8 mouse cellular contexts compared by ENCODE assay signal in the genomic region with DNA sequence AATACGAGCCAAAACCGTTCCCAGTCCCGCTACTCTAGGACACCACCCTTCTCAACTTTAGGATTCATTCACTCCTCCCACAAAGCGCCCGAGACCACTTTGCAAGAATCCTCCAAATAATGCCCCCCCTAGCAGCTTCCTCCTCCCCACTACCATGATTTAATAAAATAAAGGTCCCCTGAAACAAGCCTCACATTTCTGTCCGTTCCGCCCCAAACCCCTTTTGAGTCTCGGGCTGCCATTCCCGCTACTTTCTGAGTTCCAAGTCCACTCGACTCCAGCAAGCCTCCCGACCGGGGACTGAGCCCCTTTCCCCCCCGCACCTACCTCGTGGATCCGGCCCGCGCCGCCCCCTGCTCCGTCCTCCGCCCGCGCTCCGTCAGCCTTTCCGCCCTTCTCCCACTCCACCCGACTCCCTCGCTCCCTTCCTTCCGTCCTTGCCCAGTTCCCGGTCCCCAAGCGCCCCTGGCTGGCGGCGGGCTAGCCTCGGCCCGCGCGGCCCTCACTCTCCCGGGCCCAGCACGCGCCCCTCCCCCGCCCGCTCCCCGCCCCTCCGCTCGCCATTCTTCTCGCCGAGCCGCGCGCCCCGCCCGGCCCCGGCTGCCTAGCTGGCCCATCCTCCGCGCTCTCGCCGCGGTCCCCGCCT. TPM values are rescaled to one million over a fixed set of nuclear protein-coding genes. Genes with fewer than 3 reads are reported as not detected.
A peak's percentile ranks its signal among the peaks of the same experiment; 100 is the strongest.
DNase-seq lines count a peak whose midpoint lies in the region; ATAC-seq and TF ChIP-seq lines count a peak whose summit lies in the region.

No protein-coding gene starts in this region.

- peak overlapping the region; percentile 84 for H3K4me2 ChIP-seq in forebrain, embryonic 15.5 days (replicated peaks)
- peak overlapping the region; percentile 80 for H3K4me2 ChIP-seq in limb, embryonic 12.5 days
- H3K4me2 ChIP-seq in midbrain, embryonic 13.5 days (replicated peaks): peak overlapping the region; percentile 81

- H3K9ac ChIP-seq in forebrain, embryonic 15.5 days (replicated peaks): peak overlapping the region; percentile 97
- H3K9ac ChIP-seq in limb, embryonic 12.5 days (replicated peaks): peak overlapping the region; percentile 98
- peak overlapping the region; percentile 93 for H3K9ac ChIP-seq in midbrain, embryonic 13.5 days (replicated peaks)

- H3K4me3 ChIP-seq in thymus, adult 2 months (ENCODE audit: control insufficient read depth, insufficient read depth, low read length): peak overlapping the region; percentile 67
- peak overlapping the region; percentile 99 for H3K4me3 ChIP-seq in forebrain, embryonic 15.5 days
- peak overlapping the region; percentile 92 for H3K4me3 ChIP-seq in limb, embryonic 12.5 days (replicated peaks)
- peak overlapping the region; percentile 92 for H3K4me3 ChIP-seq in midbrain, embryonic 13.5 days (replicated peaks)

- ATAC-seq in cerebellum, adult (ENCODE audit: insufficient number of reproducible peaks, low FRiP score, low TSS enrichment): peak; percentile 56
- peak; percentile 88 for ATAC-seq in forebrain, embryonic 15.5 days (replicated peaks)
- ATAC-seq in limb, embryonic 12.5 days (ENCODE audit: insufficient number of reproducible peaks, insufficient read depth, low FRiP score, low TSS enrichment, low read depth): peak; percentile 76
- ATAC-seq in midbrain, embryonic 13.5 days: peak; percentile 86

- H3K27ac ChIP-seq in thymus, adult 2 months (ENCODE audit: control insufficient read depth, insufficient read depth, low read length): peak overlapping the region; percentile 57
- peak overlapping the region; percentile 94 for H3K27ac ChIP-seq in forebrain, embryonic 15.5 days (replicated peaks)
- H3K27ac ChIP-seq in limb, embryonic 12.5 days: peak overlapping the region; percentile 96
- H3K27ac ChIP-seq in midbrain, embryonic 13.5 days: peak overlapping the region; percentile 94

- no peak for DNase-seq in cerebellum, adult 9-10 months
- DNase-seq in thymus, adult 2 months: no peak
- no peak for DNase-seq in thymus, postnatal 25 days
- no peak for DNase-seq in urinary bladder, postnatal 14 days (ENCODE audit: low spot score)

- TF ChIP-seq POLR2A in thymus, adult 2 months (IDR thresholded peaks at IDR 0.05; ENCODE audit: control insufficient read depth, extremely low read depth, insufficient read depth, low read length, poor library complexity): no peak

- 1% methylated on average over 51 of the region's 57 CpGs for WGBS in thymus, adult 2 months
- 2% methylated on average over 55 of the region's 57 CpGs for WGBS in forebrain, embryonic 15.5 days
- WGBS in limb, embryonic 12.5 days: 1% methylated on average over 57 of the region's 57 CpGs
- under 1% methylated on average over 41 of the region's 57 CpGs for WGBS in midbrain, embryonic 13.5 days

- peaks cover 6% of the 10 kb centered on the region for H3K4me1 ChIP-seq in thymus, adult 2 months (replicated peaks; ENCODE audit: control insufficient read depth, insufficient read depth, low read length)
- H3K4me1 ChIP-seq in forebrain, embryonic 15.5 days: peaks cover 31% of the 10 kb centered on the region
- peaks cover 24% of the 10 kb centered on the region for H3K4me1 ChIP-seq in limb, embryonic 12.5 days (replicated peaks)
- peaks cover 38% of the 10 kb centered on the region for H3K4me1 ChIP-seq in midbrain, embryonic 13.5 days (replicated peaks)

- no peaks in the 10 kb centered on the region for H3K27me3 ChIP-seq in thymus, adult 2 months (ENCODE audit: control insufficient read depth, insufficient read depth, low read length)
- no peaks in the 10 kb centered on the region for H3K27me3 ChIP-seq in forebrain, embryonic 15.5 days
- H3K27me3 ChIP-seq in limb, embryonic 12.5 days: no peaks in the 10 kb centered on the region
- no peaks in the 10 kb centered on the region for H3K27me3 ChIP-seq in midbrain, embryonic 13.5 days

- TF ChIP-seq CTCF in thymus, adult 2 months (IDR thresholded peaks at IDR 0.05; ENCODE audit: borderline replicate concordance, control insufficient read depth, extremely low read depth, insufficient read depth, low read length, poor library complexity): no peak; the same call in 1 of the 2 replicates

- peaks cover under 1% of the 10 kb centered on the region; the same call in 1 of the 2 replicates for H3K36me3 ChIP-seq in thymus, adult 2 months (ENCODE audit: control insufficient read depth, insufficient read depth, low read length)
- peaks cover 20% of the 10 kb centered on the region for H3K36me3 ChIP-seq in forebrain, embryonic 15.5 days
- H3K36me3 ChIP-seq in limb, embryonic 12.5 days: peaks cover 42% of the 10 kb centered on the region
- H3K36me3 ChIP-seq in midbrain, embryonic 13.5 days: peaks cover 18% of the 10 kb centered on the region

- H3K9me3 ChIP-seq in forebrain, embryonic 15.5 days: no peaks in the 10 kb centered on the region
- H3K9me3 ChIP-seq in limb, embryonic 12.5 days: no peaks in the 10 kb centered on the region
- no peaks in the 10 kb centered on the region for H3K9me3 ChIP-seq in midbrain, embryonic 13.5 days

RNA-seq across cellular contexts. Expression of a gene that starts 0.5 kb away (rescaled TPM):
- polyA plus RNA-seq in thymus, adult 2 months (2012; rRNA removed): 35.8 and 36.6 TPM in 2 replicates
- polyA plus RNA-seq in forebrain, embryonic 15.5 days (2015; fragmentation: Nextera tagmentation; extraction: Ambion mirVana): 49.1 and 49.4 TPM in 2 replicates
- polyA plus RNA-seq in limb, embryonic 12.5 days (2016; fragmentation: Nextera tagmentation; extraction: Ambion mirVana): 67.9 and 74.5 TPM in 2 replicates
- 44.9 and 48.1 TPM in 2 replicates for polyA plus RNA-seq in midbrain, embryonic 13.5 days (2015; fragmentation: Nextera tagmentation; extraction: Ambion mirVana)

RNA-seq across cellular contexts. Expression of a gene that starts 22.9 kb away (rescaled TPM):
- polyA plus RNA-seq in thymus, adult 2 months (2012; rRNA removed): 1.4 and 2.0 TPM in 2 replicates
- polyA plus RNA-seq in forebrain, embryonic 15.5 days (2015; fragmentation: Nextera tagmentation; extraction: Ambion mirVana): 0.89 and 0.95 TPM in 2 replicates
- 0.10 and 0.20 TPM in 2 replicates for polyA plus RNA-seq in limb, embryonic 12.5 days (2016; fragmentation: Nextera tagmentation; extraction: Ambion mirVana)
- 0.97 and 1.3 TPM in 2 replicates for polyA plus RNA-seq in midbrain, embryonic 13.5 days (2015; fragmentation: Nextera tagmentation; extraction: Ambion mirVana)

RNA-seq across cellular contexts. Expression of a gene that starts 42.6 kb away (rescaled TPM):
- 4.5 and 4.6 TPM in 2 replicates for polyA plus RNA-seq in thymus, adult 2 months (2012; rRNA removed)
- 3.7 and 4.3 TPM in 2 replicates for polyA plus RNA-seq in forebrain, embryonic 15.5 days (2015; fragmentation: Nextera tagmentation; extraction: Ambion mirVana)
- polyA plus RNA-seq in limb, embryonic 12.5 days (2016; fragmentation: Nextera tagmentation; extraction: Ambion mirVana): 18.6 and 19.7 TPM in 2 replicates
- polyA plus RNA-seq in midbrain, embryonic 13.5 days (2015; fragmentation: Nextera tagmentation; extraction: Ambion mirVana): 5.4 and 6.7 TPM in 2 replicates
